Mouse (Mus musculus) cerebellum, adult 2 months (tissue): ENCODE data around the gene Pum3. TPM values are rescaled to one million over a fixed set of nuclear protein-coding genes. Genes with fewer than 3 reads are reported as not detected.

Experiments used
- DNase-seq, 2 experiments: peaks; one replicate each; pipeline ENCODE4 v3.0.0; 2021
- H3K27ac ChIP-seq: fragments of 200-500 bp; 2 replicates; pipeline ENCODE4 v1.5.1; 2012; ENCODE audit warnings: low read length, control low read depth, inconsistent platforms; ENCODE audit not compliant: insufficient read depth
- H3K27me3 ChIP-seq: fragments of 200-500 bp; 2 replicates; pipeline ENCODE4 v1.6.1; 2012; ENCODE audit warnings: inconsistent platforms, mild to moderate bottlenecking, low read length, moderate library complexity; ENCODE audit not compliant: control insufficient read depth, insufficient read depth
- H3K4me1 ChIP-seq: fragments of 200-500 bp; 2 replicates; pipeline ENCODE4 v1.6.1; 2011; ENCODE audit warnings: low read length; ENCODE audit not compliant: control insufficient read depth, insufficient read depth
- H3K4me3 ChIP-seq: fragments of 200-500 bp; replicated peaks from 2 replicates; pipeline ENCODE3; 2011; ENCODE audit warnings: mild to moderate bottlenecking, low read depth, low read length, control low read depth; ENCODE audit not compliant: insufficient read depth
- CTCF ChIP-seq: fragments of 200-500 bp; IDR thresholded peaks from 2 replicates; pipeline ENCODE4 v1.5.1; 2011; ENCODE audit warnings: low read depth, mild to moderate bottlenecking, control low read depth, low read length, moderate library complexity, borderline replicate concordance; ENCODE audit not compliant: insufficient read depth
- POLR2A ChIP-seq: fragments of 200-500 bp; IDR thresholded peaks from 2 replicates; pipeline ENCODE4 v1.6.1; 2011; ENCODE audit warnings: low read length, control low read depth, borderline replicate concordance; ENCODE audit not compliant: insufficient read depth
- WGBS: fragments of 180-500 bp; shearing (Covaris S2); methylation state at CpG from one replicate; pipeline ENCODE4 v1.1.7; 2018; 5-methylcytosine and 5-hydroxymethylcytosine counted together
- polyA plus RNA-seq: library from polyadenylated mRNA; depleted of rRNA; stranded (reverse); fragments of >200 nt; gene quantifications from 2 replicates; pipeline ENCODE4 v1.2.3, GENCODE M21; 2012; rRNA removed

Gene Pum3
- polyA plus RNA-seq, 1 experiment, result 25.2 TPM

- no peaks in the 10 kb centered on the region for H3K27me3 ChIP-seq
- no peaks in the 10 kb centered on the region for H3K4me1 ChIP-seq
- 23% methylated on average over 8 of the region's 8 CpGs for WGBS
- TF ChIP-seq CTCF (no peak), POLR2A (no peak)
- H3K4me3 ChIP-seq, result no peak overlapping the region
- H3K27ac ChIP-seq, result no peak overlapping the region
- no peak for DNase-seq
Observed at GRCm38 (mm10) chr19:27364521-27364931, 65.1 kb downstream of the Pum3 start.

- TF ChIP-seq POLR2A (no peak), CTCF (no peak)
- no peaks in the 10 kb centered on the region for H3K27me3 ChIP-seq
- H3K27ac ChIP-seq, result no peak overlapping the region
- H3K4me1 ChIP-seq, result no peaks in the 10 kb centered on the region
- 70% methylated on average over 4 of the region's 4 CpGs for WGBS
- H3K4me3 ChIP-seq, result no peak overlapping the region
- DNase-seq, result no peak
Observed at GRCm38 (mm10) chr19:27363891-27364290, 65.7 kb downstream of the Pum3 start.

GRCm38 (mm10) chr19:27360381-27360780 lies 69.2 kb downstream of the Pum3 start:
- Histone ChIP-seq H3K27ac (no peak overlapping the region), H3K4me1 (no peaks in the 10 kb centered on the region), H3K4me3 (no peak overlapping the region), H3K27me3 (no peaks in the 10 kb centered on the region)
- TF ChIP-seq POLR2A, result no peak
- no peak for TF ChIP-seq CTCF
- DNase-seq, result no peak

GRCm38 (mm10) chr19:27351700-27352099 lies 77.9 kb downstream of the Pum3 start:
- 52% methylated on average over 6 of the region's 6 CpGs for WGBS
- Histone ChIP-seq H3K27ac (no peak overlapping the region), H3K4me3 (no peak overlapping the region), H3K4me1 (no peaks in the 10 kb centered on the region), H3K27me3 (no peaks in the 10 kb centered on the region)
- TF ChIP-seq POLR2A (no peak), CTCF (no peak)
- no peak for DNase-seq

- Histone ChIP-seq H3K4me1 (no peaks in the 10 kb centered on the region), H3K27me3 (no peaks in the 10 kb centered on the region), H3K27ac (no peak overlapping the region), H3K4me3 (no peak overlapping the region)
- DNase-seq, result no peak
- WGBS, result 84% methylated on average over 1 of the region's 1 CpGs
- TF ChIP-seq POLR2A, result no peak
- no peak for TF ChIP-seq CTCF
Observed at GRCm38 (mm10) chr19:27346501-27346900, 83.1 kb downstream of the Pum3 start.

Other genes starting within 250 kb of the Pum3 start
- gene Vldlr, start 213.3 kb downstream of the Pum3 start, polyA plus RNA-seq, result 43.5 and 47.1 TPM in 2 replicates
- 0.21 TPM in 2 replicates for gene Kcnv2, start 107.2 kb downstream of the Pum3 start, polyA plus RNA-seq